Mouse (Mus musculus) ovary, postnatal 14 days (tissue): ENCODE measurements around the gene Tpst2.

ENCODE experiments used
- DNase-seq: peaks from one replicate; pipeline ENCODE4 v3.0.0; 2022; ENCODE audit warnings: low spot score

Tpst2 gene

GRCm38 (mm10) chr5:112276267-112276873, at the start of gene Tpst2:
Tpst2 (plus strand) TSS chr5:112276691.
- peak; percentile 100 for DNase-seq

GRCm38 (mm10) chr5:112227354-112227753, 49.1 kb upstream of the Tpst2 start:
- no peak for DNase-seq

DNA sequence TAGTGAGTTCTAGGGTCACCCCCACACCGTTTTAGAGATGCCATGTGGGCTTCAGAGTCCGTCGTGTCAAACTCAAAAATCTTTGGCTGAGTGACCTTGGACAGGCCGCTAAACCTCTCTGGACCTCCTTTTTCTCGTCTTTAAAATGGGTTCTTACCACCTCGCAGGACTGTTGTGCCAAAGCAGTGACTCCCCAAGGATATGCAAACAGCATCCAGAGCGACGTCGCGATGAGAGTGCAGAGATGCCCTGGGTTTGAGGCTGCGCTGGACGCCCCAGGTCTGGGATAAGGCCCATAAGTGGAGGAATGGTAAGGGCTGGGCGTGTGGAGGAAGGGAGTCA, 48.6 kb upstream of the Tpst2 start:
- DNase-seq: no peak

DNA sequence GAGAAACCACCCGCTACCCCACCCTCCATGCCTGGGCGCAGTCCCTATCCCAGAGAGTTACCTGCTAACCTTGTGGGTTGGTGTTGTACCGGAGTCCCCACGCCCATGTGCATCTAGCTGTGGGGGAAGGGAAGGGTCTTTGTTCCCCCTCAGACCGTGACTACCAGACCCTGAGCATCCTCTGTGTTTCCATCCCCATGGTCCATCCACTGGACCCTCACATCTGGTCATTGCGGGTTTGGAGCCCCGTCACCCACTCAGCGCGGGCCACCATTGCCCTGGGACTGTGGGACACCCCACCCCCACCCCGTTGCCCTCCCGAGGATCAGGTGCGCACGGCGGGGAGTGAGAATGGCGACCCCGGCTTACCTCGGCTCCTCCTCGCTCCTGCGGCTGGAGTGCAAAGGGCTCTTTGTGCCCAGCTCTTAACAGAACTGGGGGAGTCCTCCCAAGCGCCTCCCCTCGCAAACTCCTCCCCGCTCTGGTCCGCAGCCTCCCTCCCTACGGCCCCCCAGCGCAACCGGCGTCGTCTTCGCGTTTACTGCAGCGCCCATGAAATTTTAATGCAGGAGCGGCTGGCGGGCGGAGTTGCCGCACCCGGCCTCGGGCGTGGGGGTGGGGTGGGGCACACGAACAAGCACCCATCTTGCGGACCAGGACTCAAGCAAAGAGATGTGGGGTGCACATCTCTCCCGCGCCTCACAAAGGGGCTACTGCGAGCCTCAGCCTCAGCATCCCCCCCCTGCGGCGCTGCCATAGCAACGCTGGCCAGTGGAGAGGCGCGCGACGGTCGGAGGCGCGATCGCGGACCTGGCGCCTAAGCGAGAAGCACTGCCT, 48.0 kb upstream of the Tpst2 start:
- DNase-seq: no peak

DNA sequence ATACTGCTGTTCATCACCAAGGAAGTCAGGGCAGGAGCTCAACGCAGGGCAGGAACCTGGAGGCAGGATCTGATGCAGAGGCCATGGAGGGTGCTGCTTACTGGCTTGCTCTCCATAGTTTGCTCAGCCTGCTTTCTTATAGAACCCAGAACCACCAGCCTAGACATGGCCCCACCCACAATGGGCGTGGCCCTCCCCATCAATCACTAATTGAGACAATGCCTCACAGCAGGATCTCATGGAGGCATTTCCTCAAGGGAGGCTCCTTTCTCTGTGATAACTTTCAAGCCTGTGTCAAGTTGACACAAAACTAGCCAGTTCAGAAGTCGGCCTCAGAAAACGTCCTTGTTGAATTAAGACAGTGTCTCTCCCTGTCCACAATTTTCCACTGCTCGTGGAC, 40.7 kb upstream of the Tpst2 start:
- DNase-seq: no peak

DNA sequence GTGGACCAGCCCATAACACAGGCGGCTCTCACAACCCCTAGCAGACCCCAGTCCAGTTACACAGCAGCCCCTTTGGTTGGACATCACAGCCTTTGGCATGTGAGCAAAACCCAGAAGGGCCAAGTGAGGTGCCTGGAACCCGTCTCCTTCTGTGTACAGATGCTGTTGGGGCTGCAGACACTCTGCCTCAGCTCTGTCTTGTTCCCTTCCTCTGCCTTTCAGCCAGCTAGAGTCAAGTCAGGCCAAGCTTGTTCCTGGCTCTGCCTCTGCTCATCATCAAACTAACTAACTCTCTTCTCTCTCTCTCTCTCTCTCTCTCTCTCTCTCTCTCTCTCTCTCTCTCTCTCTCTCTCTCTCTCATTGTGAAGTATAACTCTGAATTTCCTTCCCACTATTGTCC, 39.9 kb upstream of the Tpst2 start:
- DNase-seq: no peak

GRCm38 (mm10) chr5:112237439-112237838, 39.1 kb upstream of the Tpst2 start:
- DNase-seq: no peak

GRCm38 (mm10) chr5:112237866-112238570, 38.5 kb upstream of the Tpst2 start:
- DNase-seq: no peak

- DNase-seq: no peak
Observed at GRCm38 (mm10) chr5:112238781-112239482, 37.6 kb upstream of the Tpst2 start.

DNA sequence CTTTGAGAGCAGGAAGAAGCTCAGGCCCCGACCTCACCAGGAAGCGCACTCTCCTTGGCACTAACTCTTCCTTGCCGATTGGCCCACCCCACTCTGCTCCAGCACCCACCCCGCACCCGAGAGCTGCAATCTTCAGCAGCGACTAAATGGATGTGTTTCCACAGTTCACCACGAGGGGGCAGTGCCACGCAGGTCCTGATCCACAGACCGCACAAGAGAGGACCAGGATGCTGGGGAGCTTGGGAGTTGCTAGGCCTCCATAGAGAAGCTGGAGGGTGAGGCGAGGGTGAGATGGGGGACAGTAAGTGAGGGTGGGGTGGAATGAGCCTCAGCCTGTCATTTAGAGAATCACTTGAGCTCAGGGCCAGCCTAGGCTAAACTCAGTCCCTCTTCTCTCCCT, 35.7 kb upstream of the Tpst2 start:
- peak; percentile 90 for DNase-seq

GRCm38 (mm10) chr5:112241849-112242248, 34.6 kb upstream of the Tpst2 start:
- DNase-seq: no peak

DNA sequence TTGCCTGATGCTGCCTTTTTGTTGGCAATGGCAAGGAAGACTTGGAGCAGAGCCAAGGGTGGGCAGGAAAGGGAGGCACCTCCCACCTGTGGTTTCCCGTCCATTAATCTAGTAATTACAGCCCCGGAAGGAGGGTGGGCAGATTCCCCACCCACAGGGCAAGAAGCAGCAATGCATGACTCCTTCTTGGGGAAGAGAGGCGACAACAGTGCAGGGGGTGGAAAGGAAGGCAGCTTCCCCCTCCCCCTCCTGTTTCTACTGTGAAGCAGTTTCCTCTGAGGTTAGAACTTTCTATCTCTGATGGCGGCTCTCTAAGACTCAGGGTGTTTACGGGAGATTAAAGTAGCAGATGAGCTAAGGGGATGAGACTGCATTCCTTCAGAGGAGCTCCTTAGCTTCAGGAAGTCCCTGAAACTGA, 34.1 kb upstream of the Tpst2 start:
- peak; percentile 29 for DNase-seq

- no peak for DNase-seq
Observed at GRCm38 (mm10) chr5:112243041-112243440, 33.5 kb upstream of the Tpst2 start.

- DNase-seq: no peak
Observed at GRCm38 (mm10) chr5:112243539-112244274, 32.8 kb upstream of the Tpst2 start.

DNA sequence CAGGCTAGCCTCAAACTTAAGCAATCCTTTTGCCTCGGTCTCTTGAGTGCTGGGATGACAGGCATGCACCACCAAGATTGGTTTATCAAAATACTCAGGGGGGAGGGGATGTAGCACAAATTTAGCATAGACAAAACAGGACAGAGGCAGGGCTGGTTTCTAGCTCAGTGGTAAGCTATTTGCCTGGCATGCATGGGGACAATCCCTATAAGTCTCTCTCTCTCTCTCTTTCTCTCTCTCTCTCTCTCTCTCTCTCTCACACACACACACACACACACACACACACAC, 32.3 kb upstream of the Tpst2 start:
- DNase-seq: no peak

DNA sequence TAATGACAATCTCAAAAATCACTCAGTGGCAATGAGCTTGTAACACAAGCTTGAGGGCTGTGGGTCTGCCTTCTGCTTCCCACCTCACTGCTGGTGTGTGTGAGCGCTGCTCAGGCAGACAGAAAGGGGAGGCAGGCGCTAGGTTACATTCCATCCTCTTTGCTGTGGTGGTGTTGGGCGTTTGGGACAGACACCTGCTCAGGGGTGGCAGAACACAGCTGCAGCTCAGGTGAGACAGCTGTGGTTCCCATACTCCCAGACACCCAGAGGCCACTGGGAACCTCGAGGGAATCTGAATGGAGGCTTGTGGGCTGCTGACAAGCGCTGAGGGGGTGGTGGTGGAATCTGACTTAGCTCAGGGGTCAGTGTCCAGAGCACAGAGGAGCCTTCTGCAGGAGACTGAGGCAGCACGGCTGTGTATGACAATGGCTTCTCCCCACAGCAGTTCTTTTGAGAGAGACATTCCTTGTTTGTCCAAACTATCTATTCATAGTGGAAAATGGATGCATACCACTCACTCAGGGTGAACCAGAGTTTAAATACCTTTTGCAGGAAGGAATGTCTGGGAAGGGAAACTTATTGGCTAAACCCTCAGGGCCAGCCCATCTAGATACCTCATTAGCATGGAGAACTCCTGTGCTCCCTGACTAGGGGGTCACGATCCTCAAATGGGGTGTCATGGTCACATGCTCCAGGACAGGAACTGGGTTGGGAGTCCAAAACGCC, 31.4 kb upstream of the Tpst2 start:
- no peak for DNase-seq

DNA sequence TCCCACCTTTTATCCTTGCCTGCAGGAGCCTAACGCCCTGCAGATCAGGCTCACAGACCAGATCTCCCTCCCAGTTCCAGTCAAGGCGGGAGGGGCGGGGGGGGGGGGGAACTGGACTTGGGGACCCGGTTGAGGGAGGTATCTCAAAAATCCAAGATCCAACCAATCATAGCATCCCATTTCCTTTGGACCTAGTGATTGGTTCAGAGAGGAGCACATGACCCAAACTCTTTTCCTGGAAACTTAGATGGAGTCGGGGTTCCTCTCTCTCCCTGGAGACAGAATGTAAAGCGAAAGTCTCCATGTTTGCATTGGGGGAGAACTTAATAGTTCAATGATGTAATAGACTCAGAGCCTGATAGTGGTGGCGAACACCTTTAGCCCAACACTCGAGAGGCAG, 29.1 kb upstream of the Tpst2 start:
- DNase-seq: no peak

GRCm38 (mm10) chr5:112249106-112249505, 27.4 kb upstream of the Tpst2 start:
- DNase-seq: no peak

GRCm38 (mm10) chr5:112252400-112252799, 24.1 kb upstream of the Tpst2 start, which contains the start of gene Cryba4:
Cryba4 (minus strand) TSS chr5:112252518.
- no peak for DNase-seq

DNA sequence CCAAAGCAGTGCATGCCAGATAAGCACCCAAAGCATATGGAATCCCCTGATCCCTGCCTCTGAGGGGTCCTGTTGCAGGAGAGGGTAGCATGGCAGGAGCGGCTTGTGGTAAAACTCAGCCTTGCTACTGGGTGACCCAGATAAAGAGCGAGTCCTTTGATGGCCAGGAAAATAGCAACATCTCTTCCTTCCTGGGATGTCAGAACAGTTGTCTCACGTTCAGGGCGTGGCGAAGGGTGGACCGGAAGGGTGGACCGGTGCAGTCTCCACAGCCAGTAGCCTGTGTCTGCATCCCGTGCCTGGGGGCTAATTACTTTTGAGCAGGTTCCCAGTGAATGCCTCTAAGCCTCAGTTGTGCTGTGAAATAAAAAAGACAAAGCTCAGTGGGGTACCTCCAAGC, 23.3 kb upstream of the Tpst2 start:
- DNase-seq: no peak

DNA sequence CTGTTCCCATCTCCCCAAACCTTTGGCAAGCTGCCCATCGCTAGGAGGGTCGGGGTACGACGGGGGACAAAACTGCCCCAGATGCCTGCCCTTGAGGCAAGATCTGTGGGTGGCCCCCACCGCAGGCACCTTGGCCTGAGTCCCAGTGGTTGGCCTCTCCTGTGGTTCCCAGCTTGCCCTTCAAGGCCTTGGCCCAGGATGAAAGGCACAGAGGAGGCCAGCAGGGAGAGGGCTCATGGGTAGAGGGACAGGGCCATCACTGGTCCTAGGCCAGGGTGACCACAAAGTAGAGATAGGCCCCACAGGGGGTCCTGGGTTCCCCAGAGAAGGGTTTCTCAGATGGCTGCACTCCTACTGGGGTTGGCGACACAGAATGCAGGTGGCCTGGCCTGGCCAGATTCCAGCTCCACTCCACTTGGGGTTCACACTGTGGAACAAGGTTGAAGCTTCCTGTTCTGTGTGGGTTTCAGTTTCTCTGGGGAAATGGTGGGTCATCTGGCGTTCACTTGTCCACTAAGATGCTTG, 22.1 kb upstream of the Tpst2 start:
- DNase-seq: peak; percentile 51
